ENCODE assay signal across 16 mouse cellular contexts in genomic region chr4:117630053-117630670, GRCm38 (mm10). TPM values are rescaled to one million over a fixed set of nuclear protein-coding genes. Genes with fewer than 3 reads are reported as not detected.
DNase-seq lines count a peak whose midpoint lies in the region; ATAC-seq and TF ChIP-seq lines count a peak whose summit lies in the region.
"Had no signal": no experiment of that assay in that cellular context is flagged by ENCODE, and none has a peak within 500 bp of the region (broad histone marks: within the 10 kb centered on the region; RNA-seq: fewer than 3 reads in every experiment).

No protein-coding gene starts in this region.

- peaks cover 5% of the 10 kb centered on the region; the same call in 1 of the 2 replicates for H3K4me1 ChIP-seq in heart, embryonic 15.5 days (replicated peaks)
- H3K4me1 ChIP-seq in heart, embryonic 11.5 days (ENCODE audit: control insufficient read depth, insufficient read depth, low read length) = peaks cover 12% of the 10 kb centered on the region; the same call in 1 of the 2 replicates
- peaks cover 28% of the 10 kb centered on the region; the same call in 1 of the 2 replicates for H3K4me1 ChIP-seq in intestine, embryonic 14.5 days (replicated peaks; ENCODE audit: control insufficient read depth, insufficient read depth, low read length)
- peaks cover 8% of the 10 kb centered on the region for H3K4me1 ChIP-seq in midbrain, embryonic 15.5 days

- H3K9ac ChIP-seq in heart, embryonic 15.5 days = no peak overlapping the region
- H3K9ac ChIP-seq in heart, embryonic 11.5 days (ENCODE audit: low read depth, low read length) = no peak overlapping the region
- H3K9ac ChIP-seq in intestine, embryonic 14.5 days (ENCODE audit: low read length) = no peak overlapping the region
- H3K9ac ChIP-seq in midbrain, embryonic 15.5 days = no peak overlapping the region
- H3K9ac ChIP-seq: forebrain, embryonic 13.5 days; heart, embryonic 12.5 days; liver, embryonic 13.5 days had no signal

- ATAC-seq in heart, embryonic 15.5 days (replicated peaks; ENCODE audit: insufficient number of reproducible peaks, insufficient read depth, low FRiP score, low read depth) = 0 out of 2 replicates have a peak, but pooled peaks have one; percentile 50
- no peak for ATAC-seq in heart, embryonic 11.5 days (replicated peaks; ENCODE audit: insufficient number of reproducible peaks, low FRiP score, low TSS enrichment)
- peak; percentile 75 for ATAC-seq in intestine, embryonic 14.5 days (replicated peaks; ENCODE audit: low FRiP score, low TSS enrichment, low read depth)
- peak; percentile 70 for ATAC-seq in midbrain, embryonic 15.5 days (replicated peaks)
- ATAC-seq: forebrain, embryonic 13.5 days; inflammation-experienced regulatory T-cells, adult 6 months had no signal

- no peak for TF ChIP-seq POLR2A in brain, embryonic 14.5 days (IDR thresholded peaks at IDR 0.05; ENCODE audit: borderline replicate concordance, extremely low read depth, insufficient read depth, insufficient read length, poor library complexity, severe bottlenecking)

- no peak overlapping the region for H3K4me3 ChIP-seq in heart, embryonic 15.5 days
- no peak overlapping the region for H3K4me3 ChIP-seq in heart, embryonic 11.5 days (ENCODE audit: low read depth, low read length)
- no peak overlapping the region for H3K4me3 ChIP-seq in intestine, embryonic 14.5 days (ENCODE audit: low read depth, low read length)
- H3K4me3 ChIP-seq in midbrain, embryonic 15.5 days = no peak overlapping the region
- H3K4me3 ChIP-seq: forebrain, embryonic 13.5 days; heart, embryonic 12.5 days; left cerebral cortex, adult 2 months; liver, embryonic 13.5 days had no signal

- H3K36me3 ChIP-seq in heart, embryonic 15.5 days = no peaks in the 10 kb centered on the region
- 0 out of 2 replicates have a peak, but pooled peaks cover 3% of the 10 kb centered on the region for H3K36me3 ChIP-seq in heart, embryonic 11.5 days (ENCODE audit: control insufficient read depth, insufficient read depth, low read length)
- H3K36me3 ChIP-seq in intestine, embryonic 14.5 days (ENCODE audit: control insufficient read depth, insufficient read depth, low read length) = no peaks in the 10 kb centered on the region
- H3K36me3 ChIP-seq in midbrain, embryonic 15.5 days (replicated peaks) = no peaks in the 10 kb centered on the region
- H3K36me3 ChIP-seq: liver, embryonic 13.5 days had no signal

- TF ChIP-seq CTCF in brain, embryonic 14.5 days (IDR thresholded peaks at IDR 0.05; ENCODE audit: borderline replicate concordance, extremely low read depth, insufficient read depth, insufficient read length) = no peak

- H3K9me3 ChIP-seq in heart, embryonic 15.5 days (replicated peaks) = no peaks in the 10 kb centered on the region
- no peaks in the 10 kb centered on the region for H3K9me3 ChIP-seq in heart, embryonic 11.5 days (replicated peaks; ENCODE audit: control insufficient read depth, low read length)
- H3K9me3 ChIP-seq in intestine, embryonic 14.5 days (ENCODE audit: control insufficient read depth, low read length) = no peaks in the 10 kb centered on the region
- H3K9me3 ChIP-seq in midbrain, embryonic 15.5 days = no peaks in the 10 kb centered on the region
- H3K9me3 ChIP-seq: forebrain, embryonic 13.5 days; heart, embryonic 12.5 days; liver, embryonic 13.5 days had no signal

- no peaks in the 10 kb centered on the region for H3K27me3 ChIP-seq in heart, embryonic 15.5 days
- no peaks in the 10 kb centered on the region for H3K27me3 ChIP-seq in heart, embryonic 11.5 days (ENCODE audit: control insufficient read depth, insufficient read depth, low read length)
- H3K27me3 ChIP-seq in intestine, embryonic 14.5 days (replicated peaks; ENCODE audit: control insufficient read depth, insufficient read depth, low read length) = no peaks in the 10 kb centered on the region
- H3K27me3 ChIP-seq in midbrain, embryonic 15.5 days (replicated peaks) = no peaks in the 10 kb centered on the region
- H3K27me3 ChIP-seq: forebrain, embryonic 13.5 days; heart, embryonic 12.5 days; liver, embryonic 13.5 days had no signal

- DNase-seq in brain, embryonic 14.5 days (ENCODE audit: low read depth) = peak; percentile 40
- DNase-seq in intestine, embryonic 14.5 days (ENCODE audit: low spot score) = peak; percentile 70
- no peak for DNase-seq in layer of hippocampus, postnatal 25 days (ENCODE audit: extremely low spot score in 1 of 2, low spot score in 1 of 2)
- no peak for DNase-seq in kidney, postnatal 10 days
- DNase-seq: adrenal gland, postnatal 25 days; cerebellum, postnatal 25 days; gastrocnemius, postnatal 25 days; liver, embryonic 13.5 days; lung, postnatal 10 days had no signal

- H3K4me2 ChIP-seq in heart, embryonic 15.5 days = no peak overlapping the region
- no peak overlapping the region for H3K4me2 ChIP-seq in heart, embryonic 11.5 days
- H3K4me2 ChIP-seq in intestine, embryonic 14.5 days (ENCODE audit: low read length) = no peak overlapping the region
- no peak overlapping the region for H3K4me2 ChIP-seq in midbrain, embryonic 15.5 days
- H3K4me2 ChIP-seq: forebrain, embryonic 13.5 days; heart, embryonic 12.5 days; liver, embryonic 13.5 days had no signal

- no peak overlapping the region for H3K27ac ChIP-seq in heart, embryonic 15.5 days
- H3K27ac ChIP-seq in heart, embryonic 11.5 days (ENCODE audit: low read depth, low read length) = no peak overlapping the region
- no peak overlapping the region for H3K27ac ChIP-seq in intestine, embryonic 14.5 days (ENCODE audit: low read depth)
- H3K27ac ChIP-seq in midbrain, embryonic 15.5 days = peak overlapping the region; percentile 8; the same call in 1 of the 2 replicates
- H3K27ac ChIP-seq: forebrain, embryonic 13.5 days; left cerebral cortex, adult 2 months; liver, embryonic 13.5 days had no signal

- 69% methylated on average over 6 of the region's 6 CpGs for WGBS in heart, embryonic 15.5 days
- 70% methylated on average over 6 of the region's 6 CpGs for WGBS in heart, embryonic 11.5 days (ENCODE audit: insufficient replicate concordance)
- WGBS in intestine, embryonic 14.5 days = 39% methylated on average over 6 of the region's 6 CpGs
- WGBS in midbrain, embryonic 15.5 days = 70% methylated on average over 6 of the region's 6 CpGs

RNA-seq across cellular contexts. Expression of gene Dmap1, which starts 51.9 kb away (rescaled TPM):
- polyA plus RNA-seq in heart, embryonic 15.5 days (2015; fragmentation: Nextera tagmentation; extraction: Ambion mirVana) = 35.8 and 43.1 TPM in 2 replicates
- polyA plus RNA-seq in heart, embryonic 11.5 days (2014; fragmentation: Nextera tagmentation; extraction: Ambion mirVana) = 51.3 and 53.0 TPM in 2 replicates
- polyA plus RNA-seq in brain, embryonic 14.5 days (2012; rRNA removed) = 60.3 and 62.8 TPM in 2 replicates
- 58.7 and 67.4 TPM in 2 replicates for polyA plus RNA-seq in intestine, embryonic 14.5 days (2014; fragmentation: Nextera tagmentation; extraction: Ambion mirVana)
- polyA plus RNA-seq in midbrain, embryonic 15.5 days (2015; fragmentation: Nextera tagmentation; extraction: Ambion mirVana) = 82.5 and 84.8 TPM in 2 replicates
- 10 to 100 TPM; 35.8 to 39.6 TPM for total RNA-seq in layer of hippocampus, postnatal 25 days (2021)

Comparison
In these comparisons a context has a peak if more than half of its experiments do, and no peak if none do; other contexts are left out.
1. DNase-seq: peak in brain, embryonic 14.5 days (single experiment) and intestine, embryonic 14.5 days (single experiment); none in layer of hippocampus, postnatal 25 days (0 of 2) and kidney, postnatal 10 days (single experiment).